Mouse (Mus musculus) adrenal gland, postnatal 25 days (tissue): ENCODE measurements around the gene Nova1. TPM values are rescaled to one million over a fixed set of nuclear protein-coding genes. Genes with fewer than 3 reads are reported as not detected.

Experiments used
- DNase-seq: peaks from one replicate; pipeline ENCODE4 v3.0.0; 2021; ENCODE audit warnings: mixed read lengths
- total RNA-seq: library from RNA; stranded (reverse); gene quantifications from 2 replicates; pipeline ENCODE4 v1.2.3, GENCODE M21; 2021

The Nova1 gene
- total RNA-seq, 1 experiment from 2014 or later = 5.2 TPM

DNA sequence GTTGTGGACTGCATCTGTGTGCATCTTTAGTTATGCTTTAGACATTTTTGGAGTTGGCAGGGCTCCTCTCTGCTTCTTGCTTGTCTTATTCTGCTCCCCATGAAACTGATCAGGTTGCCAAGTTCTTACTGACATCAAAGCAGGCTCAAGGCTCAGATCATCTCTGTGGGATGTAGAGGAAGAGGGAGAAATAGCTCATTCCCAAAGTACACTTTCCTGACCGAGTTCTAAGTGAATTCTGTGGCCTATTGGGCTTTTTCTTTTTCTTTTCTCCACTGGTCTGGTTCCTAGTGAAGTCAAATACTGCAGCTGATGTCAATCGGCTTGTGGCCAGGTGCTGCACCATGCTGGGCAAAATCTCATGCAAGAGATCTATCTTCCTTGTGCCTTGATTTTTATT, 152.0 kb downstream of the Nova1 start:
- DNase-seq = no peak

DNA sequence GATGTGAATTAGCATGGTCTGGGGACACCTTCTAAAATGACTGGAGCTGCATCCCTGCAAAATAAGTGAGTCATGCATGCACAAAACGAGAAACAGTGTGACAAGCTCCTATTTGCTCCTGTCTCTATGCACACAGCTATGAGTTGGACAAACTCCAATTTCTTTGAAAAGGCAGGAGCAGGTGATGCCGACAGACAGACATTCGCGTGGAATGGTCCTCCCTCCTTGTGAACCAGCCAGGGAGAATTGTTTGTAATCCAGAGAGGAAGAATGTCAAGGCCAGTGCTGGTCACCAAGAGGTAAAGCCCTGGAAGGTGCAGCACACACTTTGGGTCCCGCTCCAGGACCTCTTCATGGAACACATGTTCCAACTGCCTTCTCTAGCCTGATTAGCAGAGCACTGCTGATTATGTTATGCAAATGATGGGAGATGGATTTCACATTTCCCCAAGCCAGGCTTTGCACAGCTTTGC, 172.6 kb downstream of the Nova1 start:
- DNase-seq = no peak

DNA sequence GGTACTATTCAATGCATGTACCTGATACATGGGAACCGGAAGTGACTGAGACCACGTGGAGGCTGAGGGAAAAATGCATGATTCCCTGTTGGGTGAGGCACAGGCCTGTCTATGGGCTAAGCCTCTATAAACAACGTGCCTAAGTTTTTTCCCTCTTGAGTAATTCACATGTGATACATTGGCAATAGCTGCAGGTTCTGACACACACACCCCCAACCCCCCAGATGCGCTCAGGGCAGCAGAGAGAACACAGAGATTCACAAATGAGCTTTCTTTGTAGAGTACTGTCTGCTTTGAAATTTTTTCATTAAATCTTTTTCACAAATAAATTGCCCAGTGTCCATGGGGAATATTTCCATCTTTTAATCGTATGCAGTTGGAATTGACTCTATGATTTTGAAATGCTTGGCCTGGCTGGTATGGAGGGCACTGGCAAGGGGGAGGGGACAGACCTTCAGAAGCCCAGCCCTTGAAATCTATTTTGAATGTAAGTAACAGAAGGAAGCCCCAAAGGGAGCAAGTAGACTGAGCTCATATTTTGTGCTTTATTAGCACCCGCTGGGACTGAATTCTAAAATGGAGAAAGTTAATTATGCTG, 173.3 kb downstream of the Nova1 start:
- DNase-seq = no peak
